Mouse (Mus musculus): ENCODE measurements around the gene Brca1. TPM values are rescaled to one million over a fixed set of nuclear protein-coding genes. Genes with fewer than 3 reads are reported as not detected.
"Not testable (repeated sequence)": the region's sequence is repeated elsewhere in the genome, so short reads cannot be mapped to it uniquely, and the experiment has no call there.

Brca1 gene
- total RNA-seq, 2 experiments from 2014 or later = 2.8 to 3.3 TPM

DNA sequence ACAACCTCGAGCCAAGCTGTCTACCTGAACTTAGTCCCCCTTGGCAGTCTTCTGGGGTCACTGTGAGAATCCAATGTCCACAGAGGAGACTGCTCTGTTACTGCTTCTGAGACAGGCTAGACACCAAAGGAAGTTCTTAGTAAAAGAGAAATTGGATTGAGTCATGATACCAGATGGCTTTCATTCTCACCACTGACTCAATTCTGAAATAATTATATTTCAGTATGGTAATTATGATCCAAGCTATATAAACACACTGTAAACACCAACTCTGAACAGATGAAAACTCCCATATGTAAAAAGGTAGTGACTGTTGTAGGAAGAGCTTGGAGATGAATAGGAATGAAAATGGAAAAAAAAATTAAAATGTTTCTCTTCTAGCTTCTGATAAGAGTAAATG lies 7.6 kb downstream of the Brca1 start:
- intact Hi-C loops (cut with DNase I) = no loop called here

DNA sequence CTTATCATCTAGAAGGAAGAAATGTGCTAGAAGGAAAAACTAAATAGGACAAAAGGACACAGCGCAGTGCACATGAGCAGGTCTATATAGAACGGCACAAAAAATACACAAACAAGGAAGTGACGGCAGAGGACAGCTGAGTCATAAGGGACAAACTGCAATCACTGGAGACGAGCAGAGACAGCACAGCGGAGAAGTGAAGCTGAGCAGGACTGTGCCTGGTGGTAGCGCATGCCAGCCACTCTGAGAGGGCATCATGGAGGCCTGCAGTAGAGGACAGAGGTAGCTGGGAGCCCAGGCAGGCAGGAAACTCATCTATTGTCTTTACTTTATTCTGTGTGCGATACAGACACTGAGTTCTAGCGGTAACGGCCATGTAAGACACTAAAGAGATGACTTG lies 8.2 kb downstream of the Brca1 start:
- no peak for DNase-seq
- intact Hi-C loops (cut with DNase I) = no loop called here

More for the DNA sequence above, 7.6 kb downstream of the Brca1 start:
- no peak for DNase-seq

DNA sequence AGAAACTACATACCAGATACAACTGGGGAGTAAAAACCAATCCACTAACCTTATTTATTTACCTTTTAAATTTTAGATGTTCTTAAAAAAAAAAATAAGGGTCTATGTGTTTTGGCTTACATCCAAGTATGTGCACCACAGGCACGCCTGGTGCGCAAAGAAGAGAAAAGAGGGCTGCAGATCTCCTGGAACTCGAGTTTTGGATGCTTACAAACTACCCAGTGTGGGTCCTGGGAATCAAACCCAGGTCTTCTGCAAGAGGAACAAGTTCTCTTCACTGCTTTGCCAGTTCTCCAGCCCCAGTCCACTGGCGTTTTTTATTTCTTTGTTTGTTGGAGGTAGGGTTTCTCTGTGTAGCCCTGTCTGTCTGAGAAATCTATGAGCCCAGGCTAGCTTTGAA lies 25.1 kb downstream of the Brca1 start:
- intact Hi-C loops (cut with DNase I) = no loop called here
- DNase-seq = peak; percentile 25

- intact Hi-C loops (cut with DNase I) = no loop called here
- peak; percentile 77 for DNase-seq
Observed at GRCm38 (mm10) chr11:101525936-101526595, 25.7 kb downstream of the Brca1 start.

GRCm38 (mm10) chr11:101525056-101525455 lies 26.7 kb downstream of the Brca1 start:
- DNase-seq = peak; percentile 68
- intact Hi-C loops (cut with DNase I) = no loop called here

- DNase-seq = no peak
- intact Hi-C loops (cut with DNase I) = no loop called here
Observed at GRCm38 (mm10) chr11:101524446-101524845, 27.3 kb downstream of the Brca1 start.

DNA sequence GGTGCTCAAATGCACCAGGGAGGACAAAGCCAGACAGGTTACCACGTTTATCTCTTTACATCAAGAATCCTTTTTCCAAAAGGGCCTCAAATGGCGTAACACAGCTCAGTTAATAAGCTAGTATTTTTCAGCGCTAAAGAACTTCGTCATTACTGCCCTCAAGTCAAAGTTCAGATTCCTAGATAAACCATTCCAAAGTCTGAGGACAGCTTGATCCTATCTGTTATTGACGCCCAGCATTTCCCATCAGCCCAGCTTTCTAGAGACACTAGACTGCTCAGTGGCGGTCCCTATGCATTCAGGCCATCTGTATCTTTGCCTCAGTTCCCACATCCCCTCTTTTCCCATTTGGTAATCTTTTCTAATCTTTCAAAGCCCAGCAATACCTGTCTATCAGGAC lies 32.4 kb downstream of the Brca1 start:
- intact Hi-C loops (cut with DNase I) = no loop called here

DNA sequence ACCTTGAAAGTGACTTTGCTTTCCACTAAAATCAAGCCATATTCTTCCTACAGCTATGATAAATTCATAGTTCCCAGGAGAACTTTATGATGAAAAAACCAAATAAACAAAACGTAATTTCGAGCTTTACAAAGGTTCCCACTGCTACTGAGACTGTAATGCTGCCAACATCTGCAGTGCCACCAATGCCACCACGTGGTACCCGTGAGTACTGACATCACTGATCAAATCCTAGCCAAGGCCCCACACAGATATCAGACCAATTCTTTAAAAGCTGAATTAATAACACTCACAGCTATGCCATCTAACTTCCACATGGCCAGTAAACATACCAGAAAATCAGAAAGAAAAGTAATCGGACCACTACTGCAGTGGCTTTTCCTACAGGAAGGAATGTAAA lies 32.8 kb downstream of the Brca1 start:
- DNase-seq = peak; percentile 36
- intact Hi-C loops (cut with DNase I) = no loop called here

More for the DNA sequence above, 32.4 kb downstream of the Brca1 start:
- DNase-seq = no peak

DNA sequence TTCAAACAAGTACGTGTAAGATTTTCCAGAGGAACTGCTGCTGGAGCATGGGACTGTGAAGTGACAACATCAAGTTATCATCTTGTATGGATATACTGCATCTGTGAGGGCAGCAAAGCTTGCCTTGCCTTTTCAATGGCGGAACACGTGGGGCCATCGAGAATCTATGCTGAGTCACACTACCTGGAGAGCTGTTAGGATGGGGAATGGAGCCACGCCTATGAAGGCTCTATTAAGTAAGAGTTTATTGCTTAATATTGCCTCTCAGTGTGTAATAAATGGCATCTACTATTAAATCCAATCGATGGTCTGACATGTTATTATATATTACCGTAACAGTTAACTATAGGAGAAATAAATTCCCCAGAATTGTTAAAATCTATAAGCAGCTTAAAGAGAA lies 44.7 kb downstream of the Brca1 start:
- intact Hi-C loops (cut with DNase I) = no loop called here
- no peak for DNase-seq

DNA sequence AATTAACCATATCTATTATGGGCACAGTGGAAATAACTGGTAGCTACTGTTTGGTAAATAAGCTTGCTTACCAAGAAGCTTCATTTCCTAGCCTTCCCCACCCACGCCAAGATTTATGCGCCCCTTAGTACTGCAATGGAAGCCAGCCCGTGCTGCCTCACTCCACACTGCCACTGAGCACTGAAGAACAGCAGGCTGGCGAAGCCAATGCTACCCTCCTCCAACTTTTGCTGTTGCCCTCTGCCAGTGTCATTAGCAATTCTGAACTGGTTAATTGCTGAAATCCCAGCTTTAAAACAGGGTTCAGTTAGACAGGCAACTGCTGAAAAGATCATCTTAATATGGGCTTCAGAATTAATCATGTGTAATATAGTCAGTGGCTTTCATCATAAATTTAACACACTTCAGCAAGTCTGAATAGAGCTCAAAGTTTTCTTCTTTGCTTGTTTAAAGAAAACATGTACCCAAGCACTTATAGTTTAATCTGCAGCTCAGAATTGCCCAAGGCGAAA lies 45.4 kb downstream of the Brca1 start:
- peak; percentile 29 for DNase-seq
- intact Hi-C loops (cut with DNase I) = no loop called here

- no peak for DNase-seq
- intact Hi-C loops (cut with DNase I) = no loop called here
Observed at GRCm38 (mm10) chr11:101486126-101486525, 65.6 kb downstream of the Brca1 start.

DNA sequence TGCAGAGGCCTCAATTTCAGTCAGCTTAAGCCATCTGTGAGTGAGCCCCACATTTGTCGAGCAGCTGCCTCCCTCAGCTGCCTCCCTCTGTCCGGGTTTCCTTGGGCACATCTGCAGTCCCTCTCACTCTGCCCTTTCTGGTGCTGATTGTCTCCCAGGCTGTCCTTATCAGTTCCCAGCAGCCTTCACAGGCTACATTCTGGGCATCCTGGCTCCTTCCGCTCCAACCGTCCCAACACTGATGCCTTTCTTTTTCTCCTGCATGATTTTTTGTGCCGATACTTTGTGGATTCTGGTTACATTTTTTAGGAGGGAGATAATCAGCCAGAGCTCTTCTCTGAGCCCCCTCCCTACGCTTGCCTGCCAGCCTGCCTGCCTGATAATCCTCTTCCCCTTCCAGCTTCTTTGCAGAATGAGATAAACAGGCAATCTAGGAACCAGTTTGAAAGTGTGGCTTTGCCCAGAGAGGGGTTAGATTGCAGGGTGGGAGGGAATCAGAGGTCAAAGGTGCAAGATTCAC lies 66.2 kb downstream of the Brca1 start:
- DNase-seq = no peak
- intact Hi-C loops (cut with DNase I) = no loop called here

- intact Hi-C loops (cut with DNase I) = no loop called here
- DNase-seq = no peak
Observed at GRCm38 (mm10) chr11:101484814-101485213, 66.9 kb downstream of the Brca1 start.

- no peak for DNase-seq
- intact Hi-C loops (cut with DNase I) = no loop called here
Observed at GRCm38 (mm10) chr11:101484245-101484644, 67.5 kb downstream of the Brca1 start.

DNA sequence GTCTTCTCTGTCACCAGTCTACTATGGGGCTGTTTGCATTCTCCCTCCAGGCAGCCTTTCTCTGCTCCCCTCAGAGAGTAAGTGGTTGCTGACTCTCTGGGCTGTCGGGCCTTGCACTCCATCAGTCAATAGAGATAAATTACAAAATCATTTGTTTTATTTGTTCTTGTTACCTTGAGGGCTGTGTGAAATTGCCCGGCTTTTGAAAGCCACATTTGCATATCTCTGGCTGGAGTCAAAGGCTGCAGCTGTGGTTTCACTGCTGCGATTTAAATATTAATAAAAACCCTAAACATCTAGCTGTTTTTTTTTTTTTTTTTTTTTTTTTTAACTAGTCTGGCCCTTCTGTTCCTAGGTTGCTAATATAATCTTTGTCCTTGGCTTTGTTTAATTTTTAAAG lies 68.0 kb downstream of the Brca1 start:
- DNase-seq = no peak
- intact Hi-C loops (cut with DNase I) = no loop called here

- no peak for DNase-seq
- intact Hi-C loops (cut with DNase I) = no loop called here
Observed at GRCm38 (mm10) chr11:101480912-101481311, 70.8 kb downstream of the Brca1 start.

GRCm38 (mm10) chr11:101479171-101479635 lies 72.6 kb downstream of the Brca1 start:
- intact Hi-C loops (cut with DNase I) = no loop called here
- peak; percentile 82 for DNase-seq

DNA sequence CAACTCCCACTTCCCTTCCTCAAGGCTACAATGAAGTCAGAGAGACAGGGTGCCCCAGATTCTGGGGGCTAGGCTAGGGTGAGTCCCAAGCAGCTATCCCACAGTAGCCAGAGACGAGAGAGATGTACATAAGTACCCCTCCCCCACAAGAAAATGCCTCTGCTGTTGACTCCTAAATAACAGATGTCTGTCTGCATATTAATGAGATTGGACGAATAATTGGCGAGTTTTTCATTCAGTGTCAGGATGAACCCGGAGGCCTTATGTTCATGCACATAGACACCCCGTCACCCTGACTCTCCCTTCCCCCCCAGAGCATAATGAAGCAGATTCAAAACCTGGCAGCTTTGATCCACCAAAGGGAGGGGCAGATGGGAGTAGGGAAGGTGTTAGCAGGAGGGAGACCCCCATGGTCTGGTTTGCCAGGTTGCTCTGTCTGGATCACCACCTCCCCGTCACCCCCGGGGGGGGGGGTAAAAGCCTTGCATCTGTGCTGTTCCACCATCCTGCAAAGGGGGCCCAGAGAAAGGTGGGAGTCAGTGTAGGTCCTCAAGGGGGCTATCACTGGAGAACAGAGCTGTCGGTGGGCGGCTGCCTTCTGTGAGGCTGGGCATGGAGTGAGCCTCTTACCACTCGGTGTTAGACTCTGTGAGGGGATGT lies 74.1 kb downstream of the Brca1 start:
- intact Hi-C loops (cut with DNase I) = no loop called here
- DNase-seq = peak; percentile 86

DNA sequence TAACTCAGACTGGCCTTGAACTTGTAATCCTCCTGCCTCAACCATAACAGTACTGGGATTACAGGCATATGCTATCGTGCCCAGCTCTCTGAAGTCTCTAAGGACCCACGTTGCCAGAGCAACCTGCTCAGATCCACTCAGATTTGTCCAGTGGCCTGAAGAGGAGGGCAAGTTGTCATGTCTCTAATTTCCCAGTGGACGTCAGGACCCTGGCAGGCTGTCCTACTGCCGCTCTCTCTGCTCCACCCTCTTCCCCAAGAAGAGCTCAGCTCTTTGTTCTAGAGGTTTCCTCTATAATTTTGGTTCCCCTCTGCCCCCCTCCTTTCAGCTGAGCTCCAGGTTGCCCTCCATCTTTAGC lies 74.6 kb downstream of the Brca1 start:
- intact Hi-C loops (cut with DNase I) = no loop called here
- peak; percentile 95 for DNase-seq

DNA sequence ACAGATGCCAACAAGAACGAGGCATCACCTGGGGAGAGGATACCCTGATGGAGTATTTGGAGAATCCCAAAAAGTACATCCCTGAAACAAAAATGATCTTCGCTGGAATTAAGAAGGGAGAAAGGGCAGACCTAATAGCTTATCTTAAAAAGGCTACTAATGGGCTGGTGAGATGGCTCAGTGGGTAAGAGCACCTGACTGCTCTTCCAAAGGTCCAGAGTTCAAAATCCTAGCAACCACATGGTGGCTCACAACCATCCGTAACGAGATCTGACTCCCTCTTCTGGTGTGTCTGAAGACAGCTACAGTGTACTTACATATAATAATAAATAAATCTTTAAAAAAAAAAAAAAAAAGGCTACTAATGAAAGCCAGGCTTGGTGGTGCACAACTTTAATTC lies 75.4 kb downstream of the Brca1 start:
- DNase-seq; intact Hi-C loops (cut with DNase I): not testable (repeated sequence)

DNA sequence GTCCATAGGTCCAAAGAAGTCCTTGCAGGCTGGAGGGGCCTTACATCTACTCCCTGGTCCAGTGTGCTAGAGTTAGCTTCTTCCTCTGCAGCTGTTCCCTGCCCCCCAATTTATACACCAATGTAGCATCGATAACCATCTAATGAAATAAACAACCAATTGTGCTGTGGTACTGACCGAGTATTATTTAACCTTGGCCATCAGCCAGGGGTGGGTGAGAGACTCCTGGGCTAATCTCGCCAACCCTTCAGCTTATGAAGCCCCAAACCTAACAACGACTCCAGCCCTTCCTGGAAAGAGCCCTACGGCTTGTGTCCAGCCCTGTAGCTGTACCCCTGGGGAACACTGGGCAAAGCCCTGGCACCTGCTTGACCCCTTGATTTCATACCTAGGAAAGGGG lies 77.5 kb downstream of the Brca1 start:
- DNase-seq = no peak
- intact Hi-C loops (cut with DNase I) = no loop called here

DNA sequence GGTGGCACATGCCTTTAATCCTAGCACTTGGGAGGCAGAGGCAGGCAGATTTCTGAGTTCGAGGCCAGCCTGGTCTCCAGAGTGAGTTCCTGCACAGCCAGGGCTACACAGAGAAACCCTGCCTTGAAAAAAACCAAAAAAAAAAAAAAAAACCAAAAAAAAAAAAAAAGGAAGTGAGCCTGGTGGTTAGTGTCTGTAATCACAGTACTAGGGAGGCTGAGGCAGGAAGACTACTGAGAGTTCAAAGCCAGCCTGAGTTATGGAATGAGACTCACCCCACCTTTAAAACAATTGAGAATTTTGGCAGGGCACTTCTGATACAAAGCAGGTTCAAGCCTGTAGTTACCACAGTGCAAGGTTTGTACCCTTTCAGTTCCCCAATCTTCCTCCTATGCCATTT lies 78.1 kb downstream of the Brca1 start:
- intact Hi-C loops (cut with DNase I); DNase-seq: not testable (repeated sequence)

Measured in left cerebral cortex, postnatal 4 days (tissue).